Mouse (Mus musculus): Measurements from ENCODE around the gene Six5. TPM values are rescaled to one million over a fixed set of nuclear protein-coding genes. Genes with fewer than 3 reads are reported as not detected.
"Not testable (repeated sequence)": the region's sequence is repeated elsewhere in the genome, so short reads cannot be mapped to it uniquely, and the experiment has no call there.

The Six5 gene
- polyA plus RNA-seq, 1 experiment: 3.5 TPM

DNA sequence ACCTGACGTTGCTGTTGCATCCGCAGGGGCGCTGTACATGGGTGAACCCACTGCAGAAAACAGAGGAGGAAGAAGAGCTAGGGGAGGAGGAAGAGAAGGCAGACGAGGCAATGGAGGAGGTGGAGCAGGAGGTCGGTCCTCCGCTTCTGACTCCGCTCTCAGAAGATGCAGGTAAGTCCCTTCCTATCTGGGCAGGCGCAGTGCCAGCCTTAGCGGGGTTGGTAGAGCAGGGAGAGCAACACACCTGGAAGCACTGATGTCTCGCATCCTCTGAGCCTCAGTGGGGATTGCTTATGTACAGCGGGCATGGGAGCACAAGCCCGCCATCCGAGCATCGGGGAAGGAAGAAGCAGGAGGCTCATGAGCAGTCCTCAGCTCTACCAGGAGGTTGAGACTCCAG lies 27.3 kb upstream of the Six5 start:
- 50% methylated on average over 14 of the region's 14 CpGs for WGBS
- Histone ChIP-seq H3K27me3 (ENCODE audit: control insufficient read depth, insufficient read depth, low read length) (no peaks in the 10 kb centered on the region; the same call in 1 of the 2 replicates), H3K4me1 (ENCODE audit: control insufficient read depth, insufficient read depth, low read length) (no peaks in the 10 kb centered on the region), H3K4me3 (replicated peaks; ENCODE audit: insufficient read depth, low read depth, low read length) (no peak overlapping the region), H3K27ac (ENCODE audit: insufficient read depth, low read length) (no peak overlapping the region)
- DNase-seq: peak in 1 of 2 experiments; percentile 9
- no peak for TF ChIP-seq CTCF (IDR thresholded peaks at IDR 0.05; ENCODE audit: borderline replicate concordance, insufficient read depth, low read depth, low read length)
- no peak for TF ChIP-seq POLR2A (IDR thresholded peaks at IDR 0.05; ENCODE audit: borderline replicate concordance, insufficient read depth, low read length)

DNA sequence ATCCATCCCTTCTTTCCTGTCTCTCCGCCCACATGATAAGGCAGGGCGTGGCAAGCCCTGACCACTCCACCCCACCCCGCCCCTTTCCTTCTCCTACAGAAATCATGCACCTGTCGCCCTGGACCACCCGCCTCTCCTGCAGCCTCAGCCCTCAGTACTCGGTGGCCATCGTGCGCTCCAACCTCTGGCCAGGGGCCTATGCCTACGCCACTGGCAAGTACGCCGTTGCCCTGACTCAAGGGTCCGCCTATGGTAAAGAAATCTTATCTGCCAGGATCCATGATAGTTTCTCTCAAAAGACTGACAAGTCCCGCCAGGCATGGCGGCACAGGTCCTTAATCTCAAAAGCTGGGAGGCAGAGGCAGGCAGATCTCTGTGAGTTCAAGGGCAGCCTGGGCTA lies 26.5 kb upstream of the Six5 start:
- Histone ChIP-seq H3K27me3 (ENCODE audit: control insufficient read depth, insufficient read depth, low read length) (no peaks in the 10 kb centered on the region; the same call in 1 of the 2 replicates), H3K27ac (ENCODE audit: insufficient read depth, low read length) (no peak overlapping the region), H3K4me1 (ENCODE audit: control insufficient read depth, insufficient read depth, low read length) (no peaks in the 10 kb centered on the region), H3K4me3 (replicated peaks; ENCODE audit: insufficient read depth, low read depth, low read length) (no peak overlapping the region)
- peak in 1 of 2 experiments; percentile 7 for DNase-seq
- WGBS: 65% methylated on average over 14 of the region's 14 CpGs
- no peak for TF ChIP-seq CTCF (IDR thresholded peaks at IDR 0.05; ENCODE audit: borderline replicate concordance, insufficient read depth, low read depth, low read length)
- TF ChIP-seq POLR2A (IDR thresholded peaks at IDR 0.05; ENCODE audit: borderline replicate concordance, insufficient read depth, low read length): no peak

DNA sequence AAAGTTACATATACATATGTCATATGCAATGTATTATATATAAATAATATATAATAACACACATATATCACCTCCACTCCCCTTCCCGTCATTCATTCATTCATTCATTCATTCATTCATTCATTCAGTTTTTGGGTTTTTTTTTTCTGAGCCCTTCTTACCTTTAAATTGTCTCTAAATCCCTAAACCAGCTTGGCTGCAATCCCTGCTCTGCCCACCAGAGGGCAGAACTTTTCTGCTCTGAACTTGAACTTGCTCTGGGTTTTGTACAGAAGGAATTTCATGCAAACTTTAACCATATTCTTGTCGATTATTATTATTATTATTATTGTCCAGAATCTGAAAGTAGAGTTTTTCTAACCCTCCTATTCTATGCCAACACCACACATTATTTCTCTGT lies 25.7 kb upstream of the Six5 start:
- H3K4me3 ChIP-seq (replicated peaks; ENCODE audit: insufficient read depth, low read depth, low read length): no peak overlapping the region
- no peak overlapping the region for H3K27ac ChIP-seq (ENCODE audit: insufficient read depth, low read length)
- no peaks in the 10 kb centered on the region; the same call in 1 of the 2 replicates for H3K27me3 ChIP-seq (ENCODE audit: control insufficient read depth, insufficient read depth, low read length)
- peak in 1 of 2 experiments; percentile 68 for DNase-seq
- H3K4me1 ChIP-seq (ENCODE audit: control insufficient read depth, insufficient read depth, low read length): no peaks in the 10 kb centered on the region
- TF ChIP-seq CTCF (IDR thresholded peaks at IDR 0.05; ENCODE audit: borderline replicate concordance, insufficient read depth, low read depth, low read length): peak; percentile 70
- TF ChIP-seq POLR2A (IDR thresholded peaks at IDR 0.05; ENCODE audit: borderline replicate concordance, insufficient read depth, low read length): no peak
- 1% methylated on average over 2 of the region's 2 CpGs for WGBS

DNA sequence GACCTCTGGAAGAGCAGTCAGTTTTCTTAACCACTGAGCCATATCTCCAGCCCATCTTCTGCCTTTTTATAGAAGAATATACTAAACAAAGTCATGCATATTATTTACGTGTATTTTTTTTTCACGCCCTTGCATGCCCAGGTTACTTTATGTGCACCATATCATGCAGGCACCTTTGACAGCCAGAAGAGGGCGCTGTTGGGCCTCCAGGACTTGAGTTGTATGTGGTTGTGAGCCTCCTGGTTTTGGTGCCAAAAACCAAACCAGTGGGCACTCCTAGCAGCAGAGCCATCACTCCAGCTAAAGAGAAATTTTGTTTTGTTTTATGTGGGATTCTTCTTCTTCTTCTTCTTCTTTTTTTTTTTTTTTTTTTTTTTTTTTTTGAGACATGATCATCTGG lies 24.9 kb upstream of the Six5 start:
- Histone ChIP-seq H3K27me3 (ENCODE audit: control insufficient read depth, insufficient read depth, low read length) (no peaks in the 10 kb centered on the region; the same call in 1 of the 2 replicates), H3K27ac (ENCODE audit: insufficient read depth, low read length) (no peak overlapping the region), H3K4me3 (replicated peaks; ENCODE audit: insufficient read depth, low read depth, low read length) (no peak overlapping the region), H3K4me1 (ENCODE audit: control insufficient read depth, insufficient read depth, low read length) (no peaks in the 10 kb centered on the region)
- TF ChIP-seq CTCF (IDR thresholded peaks at IDR 0.05; ENCODE audit: borderline replicate concordance, insufficient read depth, low read depth, low read length) (no peak), POLR2A (IDR thresholded peaks at IDR 0.05; ENCODE audit: borderline replicate concordance, insufficient read depth, low read length) (no peak)
- 48% methylated on average over 3 of the region's 3 CpGs for WGBS
- no peak for DNase-seq

DNA sequence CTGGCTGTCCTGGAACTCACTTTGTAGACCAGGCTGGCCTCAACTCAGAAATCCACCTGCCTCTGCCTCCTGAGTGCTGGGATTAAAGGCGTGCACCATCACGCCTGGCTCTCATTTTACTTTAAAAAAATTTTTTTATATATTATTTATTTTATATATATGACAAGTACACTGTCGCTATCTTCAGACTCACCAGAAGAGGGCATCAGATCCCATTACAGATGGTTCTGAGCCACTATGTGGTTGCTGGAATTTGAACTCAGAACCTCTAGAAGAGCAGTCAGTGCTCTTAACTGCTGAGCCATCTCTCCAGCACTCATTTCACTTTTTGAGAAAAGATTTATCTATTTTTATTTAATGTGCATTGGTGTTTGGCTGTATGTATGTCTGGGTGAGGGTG lies 23.4 kb upstream of the Six5 start:
- H3K4me3 ChIP-seq (replicated peaks; ENCODE audit: insufficient read depth, low read depth, low read length); H3K4me1 ChIP-seq (ENCODE audit: control insufficient read depth, insufficient read depth, low read length); DNase-seq; H3K27ac ChIP-seq (ENCODE audit: insufficient read depth, low read length); H3K27me3 ChIP-seq (ENCODE audit: control insufficient read depth, insufficient read depth, low read length): not testable (repeated sequence)
- 58% methylated on average over 3 of the region's 3 CpGs for WGBS

DNA sequence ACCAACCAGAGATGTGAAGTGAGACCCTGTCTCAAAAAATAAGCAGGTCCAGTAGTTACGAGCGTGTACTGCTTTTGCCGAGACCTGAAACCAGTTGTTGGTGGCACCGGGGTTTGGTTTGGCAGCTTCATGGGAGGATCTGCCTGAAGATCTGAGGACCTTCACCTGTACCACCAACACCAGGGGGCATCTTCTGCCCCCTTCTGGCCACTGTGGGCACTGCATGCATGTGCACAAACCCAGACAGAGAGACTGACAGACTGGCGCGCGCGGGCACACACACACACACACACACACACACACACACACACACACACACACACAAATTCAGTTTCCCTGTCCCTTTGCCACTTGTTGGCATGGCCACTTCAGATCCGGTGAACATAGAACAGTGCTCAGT lies 20.9 kb upstream of the Six5 start:
- peak in 1 of 2 experiments; percentile 47 for DNase-seq

DNA sequence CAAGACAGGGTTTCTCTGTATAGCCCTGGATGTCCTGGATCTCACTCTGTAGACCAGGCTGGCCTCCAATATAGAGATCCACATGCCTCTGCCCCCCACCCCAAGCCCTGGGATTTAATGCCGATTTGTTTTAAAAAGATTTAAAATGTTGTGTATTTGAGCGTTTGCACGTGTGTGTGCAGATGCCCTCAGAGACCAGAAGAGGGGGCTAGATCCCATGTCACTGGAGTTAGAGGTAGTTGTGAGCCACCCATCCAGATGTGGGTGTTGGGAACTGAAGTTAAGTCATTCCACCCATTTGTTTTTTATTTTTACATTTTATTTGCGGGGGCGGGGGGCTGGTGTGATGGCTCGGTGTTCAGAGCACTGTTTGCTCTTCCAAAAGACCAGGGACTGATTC lies 19.9 kb upstream of the Six5 start:
- WGBS: 93% methylated on average over 6 of the region's 6 CpGs
- TF ChIP-seq CTCF (IDR thresholded peaks at IDR 0.05; ENCODE audit: borderline replicate concordance, insufficient read depth, low read depth, low read length): no peak
- TF ChIP-seq POLR2A (IDR thresholded peaks at IDR 0.05; ENCODE audit: borderline replicate concordance, insufficient read depth, low read length): no peak

More for the DNA sequence above, 20.9 kb upstream of the Six5 start:
- H3K27ac ChIP-seq (ENCODE audit: insufficient read depth, low read length): no peak overlapping the region
- H3K27me3 ChIP-seq (ENCODE audit: control insufficient read depth, insufficient read depth, low read length): no peaks in the 10 kb centered on the region
- 72% methylated on average over 9 of the region's 9 CpGs for WGBS
- H3K4me3 ChIP-seq (replicated peaks; ENCODE audit: insufficient read depth, low read depth, low read length): no peak overlapping the region
- TF ChIP-seq POLR2A (IDR thresholded peaks at IDR 0.05; ENCODE audit: borderline replicate concordance, insufficient read depth, low read length) (no peak), CTCF (IDR thresholded peaks at IDR 0.05; ENCODE audit: borderline replicate concordance, insufficient read depth, low read depth, low read length) (peak; percentile 46; the same call in 1 of the 2 replicates)
- peaks cover 5% of the 10 kb centered on the region; the same call in 1 of the 2 replicates for H3K4me1 ChIP-seq (ENCODE audit: control insufficient read depth, insufficient read depth, low read length)

DNA sequence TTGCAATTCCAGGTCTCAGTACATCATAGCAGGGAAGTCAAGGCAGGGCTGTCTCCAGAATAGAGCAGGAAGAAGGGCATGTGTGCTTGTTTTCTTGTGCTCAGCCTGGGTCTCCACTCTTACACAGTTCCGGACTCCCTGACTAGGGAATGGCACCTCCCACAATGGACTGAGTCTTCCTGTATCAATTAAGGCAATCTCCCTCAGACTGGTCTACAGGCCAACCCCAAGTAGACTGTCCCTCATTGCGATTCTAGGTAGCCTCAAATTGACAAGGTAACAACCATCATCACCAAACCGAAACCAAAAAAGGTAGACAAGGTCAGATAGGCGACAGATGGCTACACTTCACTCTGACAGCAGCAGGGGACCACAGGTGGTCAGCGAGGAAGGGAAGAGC lies 19.2 kb upstream of the Six5 start:
- H3K4me1 ChIP-seq (ENCODE audit: control insufficient read depth, insufficient read depth, low read length): peaks cover 5% of the 10 kb centered on the region
- H3K4me3 ChIP-seq (replicated peaks; ENCODE audit: insufficient read depth, low read depth, low read length): peak overlapping the region; percentile 47
- no peaks in the 10 kb centered on the region for H3K27me3 ChIP-seq (ENCODE audit: control insufficient read depth, insufficient read depth, low read length)
- 34% methylated on average over 5 of the region's 5 CpGs for WGBS
- no peak overlapping the region for H3K27ac ChIP-seq (ENCODE audit: insufficient read depth, low read length)
- TF ChIP-seq POLR2A (IDR thresholded peaks at IDR 0.05; ENCODE audit: borderline replicate concordance, insufficient read depth, low read length) (no peak), CTCF (IDR thresholded peaks at IDR 0.05; ENCODE audit: borderline replicate concordance, insufficient read depth, low read depth, low read length) (no peak)
- no peak for DNase-seq

More for the DNA sequence above, 19.9 kb upstream of the Six5 start:
- Histone ChIP-seq H3K4me1 (ENCODE audit: control insufficient read depth, insufficient read depth, low read length) (peaks cover 5% of the 10 kb centered on the region; the same call in 1 of the 2 replicates), H3K27ac (ENCODE audit: insufficient read depth, low read length) (no peak overlapping the region), H3K27me3 (ENCODE audit: control insufficient read depth, insufficient read depth, low read length) (no peaks in the 10 kb centered on the region), H3K4me3 (replicated peaks; ENCODE audit: insufficient read depth, low read depth, low read length) (no peak overlapping the region)
- DNase-seq: no peak
